Mouse (Mus musculus): ENCODE measurements around the gene Tac2. TPM values are rescaled to one million over a fixed set of nuclear protein-coding genes. Genes with fewer than 3 reads are reported as not detected.

Tac2 gene
- total RNA-seq, 2 experiments from 2014 or later = 0.51 to 1.1 TPM

DNA sequence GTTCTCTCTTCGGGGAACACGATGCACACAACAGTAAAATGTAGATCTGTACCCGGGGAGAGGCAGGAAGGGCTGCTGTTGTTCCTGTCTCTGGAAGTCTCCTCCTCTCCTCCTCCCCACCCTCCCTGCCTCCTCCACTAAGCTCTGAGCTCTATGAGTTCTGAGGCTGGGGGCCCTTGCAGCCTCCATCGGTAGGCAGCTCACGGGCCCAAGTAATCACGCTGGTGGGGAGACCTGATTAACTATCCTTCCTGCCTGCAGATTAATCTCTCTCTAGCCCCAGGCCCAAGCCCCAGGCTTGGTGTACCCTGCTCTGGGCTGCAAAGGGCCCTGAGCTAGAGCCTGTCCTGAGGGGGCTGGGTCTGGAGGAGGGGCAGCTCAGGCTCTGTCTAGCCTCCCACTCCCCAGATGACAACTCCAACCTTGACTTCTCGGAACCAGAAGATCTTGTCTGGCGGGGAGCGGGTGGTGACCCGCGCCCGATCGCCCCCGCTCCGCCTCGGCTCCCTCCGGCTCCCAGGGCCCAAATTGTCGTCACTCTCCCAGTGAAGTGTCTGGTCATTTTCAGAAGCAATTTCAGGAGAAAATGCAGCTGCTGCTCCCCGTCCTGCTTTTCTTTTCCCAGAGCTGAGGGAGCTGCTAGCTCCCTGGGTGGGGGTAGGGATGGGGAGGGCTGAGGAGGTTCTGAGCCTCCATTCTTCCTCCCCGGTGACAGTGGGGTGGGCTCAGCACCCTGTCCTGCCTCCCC is 2.4 kb upstream of the Tac2 start:
- no peak for ATAC-seq (ENCODE audit: poor library complexity, severe bottlenecking)

DNA sequence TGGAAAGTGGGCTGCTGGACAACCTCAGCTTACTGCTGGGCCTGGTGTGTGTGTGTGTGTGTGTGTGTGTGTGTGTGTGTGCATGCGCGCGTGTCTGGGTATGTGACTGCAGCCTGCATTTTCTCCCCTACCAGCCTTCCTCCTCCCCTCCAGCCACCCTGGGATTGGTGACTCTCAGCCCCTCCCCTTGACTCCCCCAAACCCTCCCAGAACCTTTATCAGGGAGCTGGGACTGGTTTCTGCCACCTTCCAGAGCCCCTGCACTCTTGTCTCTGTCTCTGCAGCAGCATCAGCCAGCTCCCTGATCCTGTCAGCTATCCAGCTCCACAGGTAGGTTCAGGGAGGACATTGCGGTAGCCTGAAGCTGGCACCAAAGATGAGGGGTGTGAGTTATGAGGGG is 858 bp downstream of the Tac2 start:
- ATAC-seq (ENCODE audit: poor library complexity, severe bottlenecking) = no peak

DNA sequence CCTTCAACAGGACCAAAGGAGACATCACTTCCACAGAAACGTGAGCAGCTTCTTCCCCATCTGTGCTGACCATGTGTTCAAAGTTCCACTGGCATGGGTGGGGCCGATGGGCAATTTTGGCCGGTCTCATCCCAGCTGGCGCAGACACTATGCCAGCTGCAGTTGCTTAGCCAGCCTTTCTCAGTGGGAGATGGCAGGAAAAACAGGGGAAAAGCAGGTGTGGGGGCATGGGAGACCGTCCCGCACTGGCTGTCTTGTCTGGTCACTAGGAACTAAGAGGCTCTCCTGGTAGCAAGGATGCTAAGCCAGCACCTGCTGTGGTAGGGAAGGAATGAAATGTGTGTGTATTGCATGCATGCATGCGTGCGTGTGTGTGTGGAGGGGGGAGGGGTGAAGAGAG is 4.2 kb downstream of the Tac2 start:
- ATAC-seq (ENCODE audit: poor library complexity, severe bottlenecking) = no peak

DNA sequence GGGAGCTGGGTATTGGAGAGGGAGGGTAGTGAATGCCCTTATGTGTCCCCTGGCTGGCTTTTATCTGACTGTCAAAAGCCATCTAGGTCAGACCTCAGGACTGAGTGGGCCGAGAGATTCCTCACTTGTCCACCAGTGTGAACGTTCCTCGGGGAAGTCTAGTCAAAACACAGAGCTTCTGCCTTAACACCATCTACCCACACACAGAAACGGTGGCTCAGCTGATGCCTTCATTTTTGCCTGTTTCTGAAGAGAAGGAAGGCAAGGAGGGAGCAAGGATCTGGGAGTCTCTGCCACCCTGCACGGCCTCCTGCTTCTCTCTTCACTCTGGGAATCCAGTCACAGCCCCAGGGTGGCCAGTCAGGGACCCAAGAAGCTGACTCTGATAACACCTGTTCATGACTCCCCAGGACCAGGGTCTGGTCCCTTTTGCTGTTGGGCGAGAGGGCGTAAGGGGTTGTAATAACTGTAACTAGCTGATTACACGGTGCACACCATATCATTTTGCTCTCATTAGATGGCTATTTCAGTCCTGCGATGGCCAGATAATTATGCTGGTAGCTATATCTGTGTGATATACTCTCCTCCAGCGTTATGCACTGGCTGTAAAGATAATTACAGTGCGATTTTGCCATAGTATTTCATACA is 6.1 kb downstream of the Tac2 start:
- ATAC-seq (ENCODE audit: poor library complexity, severe bottlenecking) = peak; percentile 22

DNA sequence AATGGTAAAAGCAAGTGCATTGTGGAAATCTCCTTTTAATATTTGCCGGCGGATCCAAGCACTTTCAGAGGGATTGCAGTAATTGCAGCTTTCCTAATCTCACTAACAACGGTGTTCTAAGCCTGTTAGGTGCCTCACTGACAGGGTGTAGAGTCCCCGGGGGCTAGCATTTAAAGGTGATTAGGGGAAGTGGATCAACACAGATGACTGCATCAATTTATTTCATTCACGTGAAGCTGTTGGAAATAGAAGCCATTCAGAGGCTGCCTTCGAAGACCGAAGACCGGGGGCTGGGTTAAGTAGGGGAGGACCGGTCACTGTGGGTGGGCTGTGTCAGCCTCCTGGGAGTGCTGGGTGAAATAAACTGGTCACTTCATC is 6.6 kb downstream of the Tac2 start:
- ATAC-seq (ENCODE audit: poor library complexity, severe bottlenecking) = no peak

DNA sequence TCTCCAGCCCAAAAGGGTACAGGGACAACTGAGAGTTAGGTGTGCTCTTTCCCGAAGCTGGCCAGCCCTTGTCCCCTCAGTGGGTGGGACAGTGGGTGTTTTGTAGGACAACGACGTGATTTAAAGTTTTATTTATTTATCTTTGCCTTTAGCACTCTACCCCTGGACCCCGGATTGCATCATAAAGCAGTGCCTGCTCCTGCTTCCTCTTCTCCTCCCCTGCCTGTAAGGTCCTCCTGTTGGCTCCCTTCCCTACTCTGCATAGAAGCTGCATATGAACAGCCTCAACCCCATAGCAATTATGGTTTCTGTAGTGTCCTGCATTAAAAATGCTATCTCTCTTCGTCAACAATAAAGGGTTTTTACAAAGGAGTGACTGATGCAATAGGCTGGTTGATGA is 7.1 kb downstream of the Tac2 start:
- ATAC-seq (ENCODE audit: poor library complexity, severe bottlenecking) = peak; percentile 67

DNA sequence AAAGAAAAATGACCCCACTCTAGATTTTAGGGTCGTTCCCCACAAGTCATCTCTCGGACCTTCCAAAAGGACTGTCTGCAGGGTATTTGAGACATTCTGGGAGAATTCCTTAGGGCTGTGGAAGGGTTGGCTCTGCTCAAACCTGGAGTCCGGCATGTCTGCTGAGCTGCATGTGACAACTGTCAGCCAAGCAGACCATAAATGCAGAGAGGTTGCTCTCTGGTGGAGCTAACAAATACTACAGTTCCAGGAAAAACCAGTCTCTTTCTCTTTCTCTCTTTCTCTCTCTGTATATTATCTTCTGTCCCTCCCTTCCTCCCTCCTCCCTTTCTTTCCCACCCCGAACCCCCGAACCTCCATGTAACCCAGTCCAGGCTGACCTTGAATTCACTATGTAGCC is 10.2 kb downstream of the Tac2 start:
- no peak for ATAC-seq (ENCODE audit: poor library complexity, severe bottlenecking)

DNA sequence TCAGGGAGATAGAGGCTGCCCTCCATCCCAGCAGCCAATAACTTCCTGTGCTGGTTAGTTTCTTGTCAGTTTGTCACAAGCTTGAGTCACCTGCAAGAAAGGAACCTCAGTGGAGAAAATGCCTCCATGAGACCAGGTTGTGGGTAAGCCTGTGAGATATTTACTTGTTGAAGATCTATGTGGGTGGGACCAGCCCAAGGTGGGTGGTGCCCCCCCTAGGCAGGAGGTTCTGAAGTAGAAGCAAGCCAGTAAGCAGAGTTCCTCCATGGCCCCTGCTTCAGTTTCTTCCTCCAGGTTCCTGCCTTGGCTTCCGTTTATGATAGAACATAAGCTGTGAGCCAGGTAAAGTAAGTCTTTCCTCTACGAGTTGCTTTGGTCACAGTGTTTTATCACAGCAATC is 12.0 kb downstream of the Tac2 start:
- 0 out of 2 replicates have a peak, but pooled peaks have one; percentile 14 for ATAC-seq (ENCODE audit: poor library complexity, severe bottlenecking)

DNA sequence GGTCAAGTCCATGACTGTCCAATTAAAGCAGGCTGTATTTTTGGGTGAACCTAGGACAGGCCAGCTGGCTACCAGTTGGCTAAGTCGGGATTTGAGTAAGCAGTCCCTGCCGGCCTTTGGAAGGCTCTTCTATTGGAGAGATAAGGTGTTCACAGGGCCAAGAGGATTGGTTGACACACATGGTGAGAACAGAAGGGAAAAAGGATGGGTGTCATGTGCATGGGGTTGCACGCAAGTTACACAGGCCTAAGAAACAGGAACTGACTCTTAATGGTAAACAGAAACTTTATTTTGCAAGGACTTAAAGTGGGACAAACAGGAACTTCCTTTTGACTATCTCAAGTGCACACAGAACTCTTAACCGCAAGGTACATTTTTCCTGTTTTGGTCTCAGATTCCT is 12.6 kb downstream of the Tac2 start:
- ATAC-seq (ENCODE audit: poor library complexity, severe bottlenecking) = peak; percentile 67

DNA sequence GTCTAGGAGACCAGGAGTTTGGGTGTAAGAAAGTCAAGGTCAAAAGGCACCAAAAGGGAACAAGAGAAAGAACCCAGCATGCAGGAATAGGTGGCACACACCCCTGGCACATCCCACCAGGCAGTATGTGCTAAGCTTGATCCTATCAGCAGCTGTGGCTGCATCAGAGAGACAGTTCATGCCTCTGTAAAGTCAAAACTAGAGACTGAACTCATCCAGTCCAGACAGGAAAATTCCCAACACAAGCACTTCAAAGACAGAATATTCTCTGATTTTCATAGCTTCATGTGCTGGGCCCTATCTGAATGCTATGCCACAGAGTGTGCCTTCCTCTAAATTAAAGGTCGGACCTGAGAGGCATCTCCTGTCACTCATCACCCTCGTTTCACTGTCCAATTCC is 13.3 kb downstream of the Tac2 start:
- ATAC-seq (ENCODE audit: poor library complexity, severe bottlenecking) = peak; percentile 1; the same call in 1 of the 2 replicates

DNA sequence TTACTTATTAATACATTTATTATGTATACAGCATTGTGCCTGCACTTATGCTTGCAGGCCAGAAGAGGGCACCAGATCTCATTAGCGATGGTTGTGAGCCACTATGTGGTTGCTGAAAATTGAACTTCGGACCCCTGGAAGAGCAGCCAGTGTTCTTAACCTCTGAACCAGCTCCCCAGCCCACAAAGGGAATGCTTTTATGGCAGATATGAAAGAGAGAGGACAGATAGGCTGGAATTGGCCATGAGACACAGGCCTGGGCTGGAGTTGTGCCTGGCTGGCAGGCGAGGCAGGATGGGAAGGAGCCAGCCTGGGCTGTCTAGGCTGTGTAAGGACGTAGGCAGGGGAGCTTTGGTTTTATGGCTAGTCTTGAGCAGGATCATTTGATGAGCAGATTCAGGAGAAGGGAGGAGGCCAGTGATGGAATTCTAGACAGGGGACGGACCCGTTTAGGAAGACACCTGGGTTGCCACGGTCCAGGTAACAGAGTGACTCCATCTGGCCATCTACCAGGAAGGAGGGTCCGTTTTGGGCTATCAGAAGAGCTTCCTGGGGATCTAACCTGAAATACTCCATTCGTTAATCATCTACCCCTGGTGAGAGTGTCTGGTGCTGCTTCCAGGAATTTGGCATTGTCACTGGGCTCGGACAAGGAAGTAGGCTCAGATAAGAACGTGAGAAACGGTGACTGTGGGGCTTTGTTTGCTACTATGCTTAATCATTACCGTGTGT is 14.0 kb downstream of the Tac2 start:
- ATAC-seq (ENCODE audit: poor library complexity, severe bottlenecking) = no peak

DNA sequence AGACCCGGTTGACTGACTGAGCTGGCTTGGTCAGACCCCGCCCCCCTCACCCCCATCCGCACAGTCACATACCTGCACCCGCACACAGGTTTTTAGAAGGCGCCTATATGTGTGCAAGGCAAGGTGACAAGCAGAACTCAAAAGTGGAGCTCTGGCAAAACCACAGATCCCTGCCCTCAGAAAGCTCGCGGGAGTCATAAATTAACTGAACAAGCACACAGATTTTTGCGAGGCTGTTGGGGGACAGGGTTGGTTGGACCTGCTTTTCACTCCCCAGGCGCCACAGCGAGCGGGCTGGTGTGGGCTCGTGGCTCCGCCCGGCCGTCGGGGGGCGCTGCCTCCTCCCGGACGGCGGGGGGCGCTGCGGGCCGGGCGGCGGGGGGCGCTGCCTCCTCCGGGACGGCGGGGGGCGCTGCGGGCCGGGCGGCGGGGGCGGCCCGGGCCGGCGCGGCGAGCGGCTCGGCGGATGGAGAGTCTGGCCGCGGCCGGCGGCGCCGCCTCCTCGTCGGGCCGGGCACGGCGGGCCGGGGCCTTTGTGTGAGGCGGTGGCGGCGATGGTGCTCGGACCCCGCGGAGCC is 14.9 kb downstream of the Tac2 start, which contains the start of gene Zbtb39:
Zbtb39 (plus strand) TSS at position 456 of the 578 bp plus-strand sequence.
- peak; percentile 60 for ATAC-seq (ENCODE audit: poor library complexity, severe bottlenecking)

DNA sequence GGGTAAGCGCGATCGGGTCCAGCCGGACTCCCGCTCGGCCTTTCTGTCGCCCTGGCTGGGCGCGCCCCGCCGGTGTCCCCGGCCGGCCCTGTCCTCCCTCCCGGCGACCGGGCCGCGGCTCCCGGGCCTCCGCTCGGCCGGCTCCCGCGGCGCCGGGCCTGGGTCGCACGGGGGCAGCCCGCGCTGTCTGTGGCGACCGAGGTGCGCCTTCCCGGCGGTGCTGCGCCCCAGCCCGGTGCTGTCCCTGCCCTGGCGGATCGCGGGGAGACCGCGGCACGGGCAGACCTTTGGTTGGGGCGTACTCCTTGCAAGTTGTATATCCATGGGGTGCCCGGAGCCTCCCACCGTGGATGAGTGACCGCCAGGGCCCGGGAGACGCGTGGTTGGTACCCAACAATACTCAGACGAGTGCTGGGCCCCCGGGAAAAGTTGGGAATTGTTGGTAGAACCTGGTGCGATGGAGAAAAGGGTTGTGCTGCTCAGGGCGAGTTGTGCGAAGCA is 15.4 kb downstream of the Tac2 start:
- ATAC-seq (ENCODE audit: poor library complexity, severe bottlenecking) = no peak

DNA sequence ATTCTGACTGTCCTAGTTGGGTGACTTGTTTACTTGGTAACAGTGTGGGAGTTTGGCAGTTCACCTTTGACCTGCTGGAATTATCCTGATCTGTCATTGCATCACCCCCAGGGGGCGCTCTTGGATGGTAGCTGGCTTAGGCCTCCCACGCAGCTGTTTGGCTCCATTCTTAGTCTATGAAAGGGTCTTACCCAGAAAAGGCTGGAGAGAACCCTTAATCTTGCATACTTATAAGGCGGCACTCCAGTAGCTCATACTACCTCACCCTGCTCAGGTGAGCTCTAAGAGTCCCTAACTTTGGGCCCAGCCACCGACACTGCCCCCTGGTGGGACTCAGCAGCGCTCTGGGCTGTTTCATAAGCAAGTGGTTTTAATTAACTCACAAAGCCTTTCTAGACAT is 20.4 kb downstream of the Tac2 start:
- peak; percentile 62 for ATAC-seq (ENCODE audit: poor library complexity, severe bottlenecking)

DNA sequence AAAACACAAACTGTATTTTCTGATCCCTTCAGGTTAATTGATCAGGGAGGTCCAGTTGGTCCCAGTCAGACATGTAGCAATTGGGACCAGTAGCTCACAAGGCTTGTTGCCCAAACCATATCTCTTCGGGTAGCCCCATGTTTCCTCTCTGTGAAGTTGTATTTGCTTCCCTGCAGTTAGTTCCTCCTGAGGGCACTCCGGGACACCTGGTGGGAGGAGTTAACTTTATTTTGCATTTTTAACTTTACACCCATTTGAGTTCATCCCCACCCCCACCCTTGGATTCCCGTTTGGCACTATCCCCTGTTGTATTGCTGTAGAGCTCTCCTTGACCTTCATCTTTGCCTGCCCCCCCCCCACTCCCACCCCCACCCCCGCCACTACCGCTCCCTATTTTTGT is 21.6 kb downstream of the Tac2 start:
- ATAC-seq (ENCODE audit: poor library complexity, severe bottlenecking) = no peak

DNA sequence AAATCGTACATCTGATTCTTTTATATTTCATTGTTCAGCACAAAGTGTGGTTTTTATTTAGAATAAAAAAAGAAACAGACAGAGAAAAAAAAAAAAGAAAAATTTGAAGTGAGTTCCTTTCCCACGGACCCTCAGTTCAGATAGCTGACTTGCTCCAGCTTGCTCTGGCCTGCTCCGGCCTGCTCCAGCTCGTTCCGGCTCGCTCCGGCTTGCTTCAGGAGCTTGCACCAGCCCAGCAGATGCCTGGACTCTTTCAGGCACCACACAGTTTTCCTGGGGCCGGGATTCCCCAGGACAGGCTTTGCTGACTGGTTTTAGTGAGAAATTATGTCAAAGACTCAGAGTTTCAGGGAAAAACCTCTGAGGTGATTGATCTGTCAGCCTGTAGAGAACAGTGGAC is 23.0 kb downstream of the Tac2 start:
- no peak for ATAC-seq (ENCODE audit: poor library complexity, severe bottlenecking)

DNA sequence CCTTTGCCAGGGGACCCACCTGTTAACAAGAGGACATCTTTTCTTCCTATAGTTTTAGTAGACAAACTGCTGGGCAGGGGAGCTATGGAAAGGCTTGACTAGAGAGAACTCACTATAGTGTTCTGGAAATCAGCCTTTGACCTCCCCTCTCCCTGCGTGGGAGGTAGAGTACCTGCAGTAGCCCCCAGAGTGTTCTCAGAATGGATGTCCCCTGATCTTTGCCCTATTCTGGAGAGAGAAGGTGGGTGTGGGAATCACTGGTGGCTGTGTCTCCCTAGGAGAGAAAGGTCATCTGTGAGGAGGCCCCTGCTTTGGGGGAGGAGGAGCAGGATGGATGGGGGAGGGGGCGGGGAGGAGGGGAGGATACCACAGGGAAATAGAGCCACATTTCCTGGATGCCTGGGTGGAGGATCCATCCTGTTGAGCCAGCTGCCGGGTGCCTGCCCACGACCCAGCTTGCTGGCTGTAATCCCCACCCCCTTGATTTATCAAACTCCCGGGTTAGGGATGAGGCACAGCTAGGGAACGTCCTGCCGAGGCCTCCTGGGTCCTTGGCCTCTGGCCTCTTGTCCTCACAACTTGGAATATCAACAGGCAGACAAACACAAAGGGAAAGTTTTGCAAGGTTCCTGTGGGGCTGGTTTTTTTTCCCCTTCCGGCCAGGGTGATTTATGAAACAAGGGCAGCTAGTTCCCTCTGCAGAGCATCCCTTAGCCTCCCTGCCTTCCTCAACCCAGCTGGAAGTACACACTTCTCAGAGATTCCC is 24.8 kb downstream of the Tac2 start:
- peak; percentile 41; the same call in 1 of the 2 replicates for ATAC-seq (ENCODE audit: poor library complexity, severe bottlenecking)

DNA sequence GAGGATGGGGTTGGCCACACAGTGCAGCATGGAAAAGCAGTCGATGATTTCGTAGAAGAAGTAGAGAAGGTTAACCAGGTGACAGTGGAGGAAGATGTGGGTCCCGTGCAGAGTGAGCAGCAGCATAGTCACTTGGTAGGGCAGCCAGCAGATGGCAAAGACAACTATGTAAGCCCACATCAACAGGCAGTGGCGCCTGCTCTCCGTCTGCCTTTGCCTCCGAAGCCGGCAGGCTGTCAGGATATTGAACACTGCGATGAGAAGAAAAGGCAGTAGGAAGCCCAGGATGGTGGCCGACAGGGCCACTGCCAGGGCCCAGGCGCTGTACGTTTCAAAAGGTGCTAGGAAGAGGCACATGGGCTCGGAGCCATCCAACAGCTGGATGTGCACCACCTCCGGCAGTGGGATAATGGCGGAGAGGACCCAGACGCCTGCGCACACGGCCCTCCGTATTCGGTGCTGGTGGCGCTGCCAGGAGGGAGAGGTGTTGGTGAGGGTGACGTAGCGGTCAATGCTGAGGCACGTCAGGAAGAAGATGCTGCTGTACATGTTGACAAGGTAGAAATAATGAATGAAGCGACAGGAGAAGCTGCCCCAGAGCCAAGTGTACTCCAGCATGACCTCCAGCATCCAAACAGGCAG is 26.0 kb downstream of the Tac2 start:
- no peak for ATAC-seq (ENCODE audit: poor library complexity, severe bottlenecking)

DNA sequence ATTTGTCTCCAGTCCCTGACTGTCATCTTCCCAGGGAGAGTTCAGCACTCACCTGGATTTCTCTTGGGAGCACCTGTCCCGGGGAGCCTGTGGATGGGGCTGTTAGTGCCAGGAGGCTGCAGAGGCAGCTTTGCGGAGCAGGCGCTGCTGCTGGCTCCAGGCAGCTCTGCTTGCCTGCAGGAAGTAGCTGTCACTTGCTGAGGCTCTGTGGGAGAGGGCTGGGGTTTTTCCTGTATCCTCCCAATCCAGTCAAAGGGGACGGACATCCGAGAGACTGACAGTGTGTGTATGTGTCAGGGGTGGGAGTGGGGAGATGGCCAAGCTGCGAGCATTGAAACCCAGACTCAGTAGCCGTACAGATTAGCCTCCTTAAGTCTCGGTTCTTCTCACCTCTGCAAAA is 27.3 kb downstream of the Tac2 start, which contains the start of gene Gpr182:
Gpr182 (minus strand) TSS at position 185 of the 400 bp plus-strand sequence.
- no peak for ATAC-seq (ENCODE audit: poor library complexity, severe bottlenecking)
